Mouse (Mus musculus) embryonic facial prominence, embryonic 10.5 days (tissue): ENCODE results near the gene Nf1. TPM values are rescaled to one million over a fixed set of nuclear protein-coding genes. Genes with fewer than 3 reads are reported as not detected.

Experiments used
- DNase-seq: peaks from one replicate; pipeline ENCODE4 v3.0.0-alpha.2; 2017; ENCODE audit warnings: low spot score
- H3K27ac ChIP-seq: fragments of 300-500 bp; sonication (generic); replicated peaks from 2 replicates; pipeline ENCODE4 v1.5.1; 2016; ENCODE audit warnings: mild to moderate bottlenecking
- H3K27me3 ChIP-seq: fragments of 300-500 bp; sonication (generic); replicated peaks from 2 replicates; pipeline ENCODE4 v1.6.1; 2016; ENCODE audit warnings: low read depth, mild to moderate bottlenecking; ENCODE audit not compliant: poor library complexity, severe bottlenecking
- H3K36me3 ChIP-seq: fragments of 300-500 bp; sonication (generic); replicated peaks from 2 replicates; pipeline ENCODE4 v1.6.1; 2016; ENCODE audit warnings: mild to moderate bottlenecking, moderate library complexity
- H3K4me1 ChIP-seq: fragments of 300-500 bp; sonication (generic); 2 replicates; pipeline ENCODE4 v1.6.1; 2016
- H3K4me3 ChIP-seq: fragments of 300-500 bp; sonication (generic); 2 replicates; pipeline ENCODE4 v1.5.1; 2016; ENCODE audit warnings: mild to moderate bottlenecking, moderate library complexity
- H3K9me3 ChIP-seq: fragments of 300-500 bp; sonication (generic); 2 replicates; pipeline ENCODE4 v1.6.1; 2016; ENCODE audit warnings: mild to moderate bottlenecking
- WGBS: fragments of 180-500 bp; shearing (Covaris S2); methylation state at CpG from one replicate; pipeline ENCODE4 v1.1.7; 2016; 5-methylcytosine and 5-hydroxymethylcytosine counted together
- polyA plus RNA-seq: library from polyadenylated mRNA; unstranded; fragments of >200 nt; fragmentation: Nextera tagmentation; extraction: Ambion mirVana; gene quantifications from 2 replicates; pipeline ENCODE4 v1.2.1, GENCODE M21; 2016

The Nf1 gene
- polyA plus RNA-seq, 1 experiment from 2014 or later = 7.7 TPM

- peak; percentile 51 for DNase-seq
- Histone ChIP-seq H3K4me3 (peak overlapping the region; percentile 23; the same call in 1 of the 2 replicates), H3K36me3 (no peaks in the 10 kb centered on the region), H3K27ac (peak overlapping the region; percentile 82), H3K9me3 (no peaks in the 10 kb centered on the region), H3K27me3 (no peaks in the 10 kb centered on the region), H3K4me1 (peaks cover 28% of the 10 kb centered on the region)
- WGBS = 19% methylated on average over 7 of the region's 7 CpGs
Observed at GRCm38 (mm10) chr11:79306510-79306909, 33.0 kb upstream of the Nf1 start.

- 11% methylated on average over 10 of the region's 10 CpGs for WGBS
- peak; percentile 69 for DNase-seq
- no peaks in the 10 kb centered on the region for H3K9me3 ChIP-seq
- H3K4me1 ChIP-seq = peaks cover 28% of the 10 kb centered on the region
- peak overlapping the region; percentile 23; the same call in 1 of the 2 replicates for H3K4me3 ChIP-seq
- no peaks in the 10 kb centered on the region for H3K27me3 ChIP-seq
- peak overlapping the region; percentile 82 for H3K27ac ChIP-seq
- H3K36me3 ChIP-seq = no peaks in the 10 kb centered on the region
Observed at GRCm38 (mm10) chr11:79306996-79307395, 32.5 kb upstream of the Nf1 start.

- Histone ChIP-seq H3K9me3 (no peaks in the 10 kb centered on the region), H3K36me3 (no peaks in the 10 kb centered on the region), H3K4me1 (peaks cover 28% of the 10 kb centered on the region), H3K4me3 (no peak overlapping the region), H3K27ac (peak overlapping the region; percentile 82), H3K27me3 (no peaks in the 10 kb centered on the region)
- DNase-seq = no peak
- 47% methylated on average over 9 of the region's 9 CpGs for WGBS
Observed at GRCm38 (mm10) chr11:79307560-79308200, 31.8 kb upstream of the Nf1 start.

GRCm38 (mm10) chr11:79310467-79310866 lies 29.0 kb upstream of the Nf1 start:
- H3K27me3 ChIP-seq = no peaks in the 10 kb centered on the region
- no peaks in the 10 kb centered on the region for H3K9me3 ChIP-seq
- H3K27ac ChIP-seq = no peak overlapping the region
- peaks cover 28% of the 10 kb centered on the region for H3K4me1 ChIP-seq
- no peaks in the 10 kb centered on the region for H3K36me3 ChIP-seq
- no peak for DNase-seq
- H3K4me3 ChIP-seq = no peak overlapping the region
- WGBS = 86% methylated on average over 5 of the region's 5 CpGs

- DNase-seq = no peak
- 87% methylated on average over 8 of the region's 8 CpGs for WGBS
Observed at GRCm38 (mm10) chr11:79316807-79317345, 22.6 kb upstream of the Nf1 start.

GRCm38 (mm10) chr11:79319807-79320206 lies 19.7 kb upstream of the Nf1 start:
- Histone ChIP-seq H3K27me3 (no peaks in the 10 kb centered on the region), H3K9me3 (no peaks in the 10 kb centered on the region), H3K36me3 (no peaks in the 10 kb centered on the region), H3K4me1 (peaks cover 21% of the 10 kb centered on the region), H3K4me3 (no peak overlapping the region), H3K27ac (no peak overlapping the region)
- WGBS = 85% methylated on average over 7 of the region's 7 CpGs
- no peak for DNase-seq

More at GRCm38 (mm10) chr11:79316807-79317345, 22.6 kb upstream of the Nf1 start:
- Histone ChIP-seq H3K9me3 (no peaks in the 10 kb centered on the region), H3K27ac (no peak overlapping the region), H3K4me1 (peaks cover 10% of the 10 kb centered on the region; the same call in 1 of the 2 replicates), H3K36me3 (no peaks in the 10 kb centered on the region), H3K4me3 (no peak overlapping the region), H3K27me3 (no peaks in the 10 kb centered on the region)

GRCm38 (mm10) chr11:79323985-79324685 lies 15.4 kb upstream of the Nf1 start:
- peaks cover 18% of the 10 kb centered on the region for H3K4me1 ChIP-seq
- H3K4me3 ChIP-seq = no peak overlapping the region
- H3K27me3 ChIP-seq = no peaks in the 10 kb centered on the region
- 39% methylated on average over 12 of the region's 12 CpGs for whole genome bisulfite sequencing
- DNase-seq = peak; percentile 57
- no peaks in the 10 kb centered on the region for H3K36me3 ChIP-seq
- H3K9me3 ChIP-seq = no peaks in the 10 kb centered on the region
- peak overlapping the region; percentile 63 for H3K27ac ChIP-seq

GRCm38 (mm10) chr11:79325663-79326062 lies 13.8 kb upstream of the Nf1 start:
- H3K36me3 ChIP-seq = no peaks in the 10 kb centered on the region
- H3K27ac ChIP-seq = no peak overlapping the region
- peaks cover 18% of the 10 kb centered on the region for H3K4me1 ChIP-seq
- H3K27me3 ChIP-seq = no peaks in the 10 kb centered on the region
- 90% methylated on average over 8 of the region's 8 CpGs for WGBS
- no peaks in the 10 kb centered on the region for H3K9me3 ChIP-seq
- H3K4me3 ChIP-seq = no peak overlapping the region
- no peak for DNase-seq

GRCm38 (mm10) chr11:79327106-79327505 lies 12.4 kb upstream of the Nf1 start:
- WGBS = 17% methylated on average over 4 of the region's 4 CpGs
- DNase-seq = no peak
- no peak overlapping the region for H3K27ac ChIP-seq

GRCm38 (mm10) chr11:79328060-79328459 lies 11.4 kb upstream of the Nf1 start:
- no peak overlapping the region for H3K27ac ChIP-seq
- no peak overlapping the region for H3K4me3 ChIP-seq
- H3K27me3 ChIP-seq = no peaks in the 10 kb centered on the region
- peaks cover 23% of the 10 kb centered on the region for H3K4me1 ChIP-seq
- DNase-seq = no peak
- H3K9me3 ChIP-seq = no peaks in the 10 kb centered on the region
- H3K36me3 ChIP-seq = no peaks in the 10 kb centered on the region
- WGBS = 93% methylated on average over 4 of the region's 4 CpGs

More at GRCm38 (mm10) chr11:79327106-79327505, 12.4 kb upstream of the Nf1 start:
- Histone ChIP-seq H3K27me3 (no peaks in the 10 kb centered on the region), H3K36me3 (no peaks in the 10 kb centered on the region), H3K9me3 (no peaks in the 10 kb centered on the region), H3K4me3 (no peak overlapping the region), H3K4me1 (peaks cover 21% of the 10 kb centered on the region)

GRCm38 (mm10) chr11:79329585-79329984 lies 9.9 kb upstream of the Nf1 start:
- 97% methylated on average over 1 of the region's 1 CpGs for WGBS
- Histone ChIP-seq H3K36me3 (no peaks in the 10 kb centered on the region), H3K4me3 (no peak overlapping the region), H3K4me1 (peaks cover 25% of the 10 kb centered on the region), H3K27ac (no peak overlapping the region), H3K27me3 (no peaks in the 10 kb centered on the region), H3K9me3 (no peaks in the 10 kb centered on the region)
- no peak for DNase-seq

GRCm38 (mm10) chr11:79335077-79335476 lies 4.4 kb upstream of the Nf1 start:
- 0 out of 2 replicates have a peak, but pooled peaks cover 6% of the 10 kb centered on the region for H3K36me3 ChIP-seq
- H3K9me3 ChIP-seq = peaks cover 6% of the 10 kb centered on the region; the same call in 1 of the 2 replicates
- H3K27me3 ChIP-seq = 0 out of 2 replicates have a peak, but pooled peaks cover 7% of the 10 kb centered on the region
- 96% methylated on average over 6 of the region's 6 CpGs for WGBS
- H3K4me3 ChIP-seq = no peak overlapping the region
- H3K4me1 ChIP-seq = peaks cover 21% of the 10 kb centered on the region; the same call in 1 of the 2 replicates
- no peak overlapping the region for H3K27ac ChIP-seq
- no peak for DNase-seq
